Mouse (Mus musculus): ENCODE measurements around the gene Frmpd2. TPM values are rescaled to one million over a fixed set of nuclear protein-coding genes. Genes with fewer than 3 reads are reported as not detected.

Frmpd2 gene
- total RNA-seq, 1 experiment = not detected

GRCm38 (mm10) chr14:33579771-33580484 lies 108.4 kb downstream of the Frmpd2 start:
- Histone ChIP-seq H3K9ac (ENCODE audit: insufficient read depth, low read depth, low read length, poor library complexity, severe bottlenecking) (no peak overlapping the region), H3K9me3 (ENCODE audit: control insufficient read depth, insufficient read depth, low read depth, low read length) (no peaks in the 10 kb centered on the region), H3K27ac (ENCODE audit: insufficient read depth, low read depth, low read length, poor library complexity, severe bottlenecking) (no peak overlapping the region), H3K4me3 (ENCODE audit: insufficient read depth in 1 of 2, low read depth in 1 of 2, low read length in 2 of 2, poor library complexity in 1 of 2, severe bottlenecking in 1 of 2) (no peak overlapping the region), H3K36me3 (ENCODE audit: control insufficient read depth, insufficient read depth, low read length, poor library complexity, severe bottlenecking) (no peaks in the 10 kb centered on the region), H3K4me1 (ENCODE audit: control insufficient read depth in 2 of 2, insufficient read depth in 2 of 2, low read length in 2 of 2, poor library complexity in 1 of 2) (no peaks in the 10 kb centered on the region)
- no peak for DNase-seq (ENCODE audit: low read depth, low spot score)
- TF ChIP-seq HCFC1 (IDR thresholded peaks at IDR 0.05; ENCODE audit: borderline replicate concordance, insufficient read depth, low read length) = no peak
- no peak for TF ChIP-seq ZNF384 (IDR thresholded peaks at IDR 0.05; ENCODE audit: low read depth, low read length)
- no peak for TF ChIP-seq ZC3H11A (IDR thresholded peaks at IDR 0.05; ENCODE audit: borderline replicate concordance, low read depth, low read length)
- TF ChIP-seq CHD2 (IDR thresholded peaks at IDR 0.05; ENCODE audit: low read depth, low read length) = no peak
- TF ChIP-seq MAFK (IDR thresholded peaks at IDR 0.05; ENCODE audit: insufficient read depth, low read depth, low read length) = no peak
- in situ Hi-C loops (cut with MboI; ENCODE audit: low sequenced_read_pairs in 2 of 2, unreplicated experiment in 2 of 2) = no loop called here

- Histone ChIP-seq H3K4me3 (ENCODE audit: insufficient read depth in 1 of 2, low read depth in 1 of 2, low read length in 2 of 2, poor library complexity in 1 of 2, severe bottlenecking in 1 of 2) (peak within 1 kb of the TSS; percentile 13 to 43; a peak in 3 of 4 replicates), H3K9ac (ENCODE audit: insufficient read depth, low read depth, low read length, poor library complexity, severe bottlenecking) (peak within 1 kb of the TSS; percentile 27; the same call in 1 of the 2 replicates), H3K27ac (ENCODE audit: insufficient read depth, low read depth, low read length, poor library complexity, severe bottlenecking) (no peak within 1 kb of the TSS), H3K36me3 (ENCODE audit: control insufficient read depth, insufficient read depth, low read length, poor library complexity, severe bottlenecking) (no peaks in the 10 kb centered on the region), H3K4me1 (ENCODE audit: control insufficient read depth in 2 of 2, insufficient read depth in 2 of 2, low read length in 2 of 2, poor library complexity in 1 of 2) (no peaks in the 10 kb centered on the region), H3K9me3 (ENCODE audit: control insufficient read depth, insufficient read depth, low read depth, low read length) (no peaks in the 10 kb centered on the region)
- peak; percentile 62 for DNase-seq (ENCODE audit: low read depth, low spot score)
- in situ Hi-C loops (cut with MboI; ENCODE audit: low sequenced_read_pairs in 2 of 2, unreplicated experiment in 2 of 2) = no loop called here
- TF ChIP-seq HCFC1 (IDR thresholded peaks at IDR 0.05; ENCODE audit: borderline replicate concordance, insufficient read depth, low read length) (no peak), ZC3H11A (IDR thresholded peaks at IDR 0.05; ENCODE audit: borderline replicate concordance, low read depth, low read length) (0 out of 2 replicates have a peak, but pooled peaks have one; percentile 9), ZNF384 (IDR thresholded peaks at IDR 0.05; ENCODE audit: low read depth, low read length) (no peak)
Measured at GRCm38 (mm10) chr14:33588951-33589350, 117.5 kb downstream of the Frmpd2 start, which contains the start of gene Ptpn20. Ptpn20 (plus strand) TSS chr14:33589207.

- no peak overlapping the region for H3K4me3 ChIP-seq (ENCODE audit: insufficient read depth in 1 of 2, low read depth in 1 of 2, low read length in 2 of 2, poor library complexity in 1 of 2, severe bottlenecking in 1 of 2)
- DNase-seq (ENCODE audit: low read depth, low spot score) = no peak
- H3K9me3 ChIP-seq (ENCODE audit: control insufficient read depth, insufficient read depth, low read depth, low read length) = no peaks in the 10 kb centered on the region
- no peaks in the 10 kb centered on the region for H3K36me3 ChIP-seq (ENCODE audit: control insufficient read depth, insufficient read depth, low read length, poor library complexity, severe bottlenecking)
- H3K9ac ChIP-seq (ENCODE audit: insufficient read depth, low read depth, low read length, poor library complexity, severe bottlenecking) = no peak overlapping the region
- H3K4me1 ChIP-seq (ENCODE audit: control insufficient read depth in 2 of 2, insufficient read depth in 2 of 2, low read length in 2 of 2, poor library complexity in 1 of 2) = no peaks in the 10 kb centered on the region
- no peak overlapping the region for H3K27ac ChIP-seq (ENCODE audit: insufficient read depth, low read depth, low read length, poor library complexity, severe bottlenecking)
- TF ChIP-seq HCFC1 (IDR thresholded peaks at IDR 0.05; ENCODE audit: borderline replicate concordance, insufficient read depth, low read length) (no peak), ZNF384 (IDR thresholded peaks at IDR 0.05; ENCODE audit: low read depth, low read length) (no peak), CHD2 (IDR thresholded peaks at IDR 0.05; ENCODE audit: low read depth, low read length) (no peak), MAFK (IDR thresholded peaks at IDR 0.05; ENCODE audit: insufficient read depth, low read depth, low read length) (no peak), ZC3H11A (IDR thresholded peaks at IDR 0.05; ENCODE audit: borderline replicate concordance, low read depth, low read length) (no peak)
- in situ Hi-C loops (cut with MboI; ENCODE audit: low sequenced_read_pairs in 2 of 2, unreplicated experiment in 2 of 2) = no loop called here
Measured at GRCm38 (mm10) chr14:33598376-33599130, 127.1 kb downstream of the Frmpd2 start.

GRCm38 (mm10) chr14:33607431-33607830 lies 135.9 kb downstream of the Frmpd2 start:
- Histone ChIP-seq H3K9ac (ENCODE audit: insufficient read depth, low read depth, low read length, poor library complexity, severe bottlenecking) (no peak overlapping the region), H3K4me3 (ENCODE audit: insufficient read depth in 1 of 2, low read depth in 1 of 2, low read length in 2 of 2, poor library complexity in 1 of 2, severe bottlenecking in 1 of 2) (no peak overlapping the region), H3K4me1 (ENCODE audit: control insufficient read depth in 2 of 2, insufficient read depth in 2 of 2, low read length in 2 of 2, poor library complexity in 1 of 2) (no peaks in the 10 kb centered on the region), H3K27ac (ENCODE audit: insufficient read depth, low read depth, low read length, poor library complexity, severe bottlenecking) (no peak overlapping the region), H3K36me3 (ENCODE audit: control insufficient read depth, insufficient read depth, low read length, poor library complexity, severe bottlenecking) (no peaks in the 10 kb centered on the region), H3K9me3 (ENCODE audit: control insufficient read depth, insufficient read depth, low read depth, low read length) (no peaks in the 10 kb centered on the region)
- TF ChIP-seq ZNF384 (IDR thresholded peaks at IDR 0.05; ENCODE audit: low read depth, low read length) = no peak
- no peak for TF ChIP-seq ZC3H11A (IDR thresholded peaks at IDR 0.05; ENCODE audit: borderline replicate concordance, low read depth, low read length)
- TF ChIP-seq CHD2 (IDR thresholded peaks at IDR 0.05; ENCODE audit: low read depth, low read length) = no peak
- no peak for TF ChIP-seq HCFC1 (IDR thresholded peaks at IDR 0.05; ENCODE audit: borderline replicate concordance, insufficient read depth, low read length)
- DNase-seq (ENCODE audit: low read depth, low spot score) = no peak
- in situ Hi-C loops (cut with MboI; ENCODE audit: low sequenced_read_pairs in 2 of 2, unreplicated experiment in 2 of 2) = no loop called here

Other genes starting within 250 kb of the Frmpd2 start
- gene Mapk8, start 24.5 kb upstream of the Frmpd2 start, total RNA-seq (2012; rRNA removed) = 19.6 and 20.8 TPM in 2 replicates
- 0.37 and 0.54 TPM in 2 replicates for gene Ptpn20, start 117.5 kb downstream of the Frmpd2 start, total RNA-seq (2012; rRNA removed)